ENCODE assay signal across 15 mouse cellular contexts in genomic region chr15:101458361-101458930, GRCm38 (mm10). TPM values are rescaled to one million over a fixed set of nuclear protein-coding genes. Genes with fewer than 3 reads are reported as not detected.
DNase-seq lines count a peak whose midpoint lies in the region; ATAC-seq and TF ChIP-seq lines count a peak whose summit lies in the region.
"Had no signal": no experiment of that assay in that cellular context is flagged by ENCODE, and none has a peak within 500 bp of the region (broad histone marks: within the 10 kb centered on the region; RNA-seq: fewer than 3 reads in every experiment).

No protein-coding gene starts in this region.

- no peak overlapping the region for H3K4me3 ChIP-seq in forebrain, embryonic 14.5 days (ENCODE audit: low read depth, low read length)
- H3K4me3 ChIP-seq in forebrain, embryonic 13.5 days, result no peak overlapping the region
- H3K4me3 ChIP-seq in midbrain, embryonic 10.5 days, result no peak overlapping the region
- H3K4me3 ChIP-seq in midbrain, embryonic 13.5 days (replicated peaks), result no peak overlapping the region
- H3K4me3 ChIP-seq in forebrain, postnatal 0 days (ENCODE audit: low read depth, low read length), result no peak overlapping the region
- H3K4me3 ChIP-seq: hindbrain, embryonic 15.5 days; liver, embryonic 12.5 days had no signal

- no peaks in the 10 kb centered on the region for H3K4me1 ChIP-seq in forebrain, embryonic 14.5 days (ENCODE audit: control insufficient read depth, insufficient read depth, low read length)
- peaks cover 9% of the 10 kb centered on the region; the same call in 1 of the 2 replicates for H3K4me1 ChIP-seq in forebrain, embryonic 13.5 days
- H3K4me1 ChIP-seq in midbrain, embryonic 10.5 days, result peaks cover 12% of the 10 kb centered on the region
- H3K4me1 ChIP-seq in midbrain, embryonic 13.5 days (replicated peaks), result peaks cover 10% of the 10 kb centered on the region
- H3K4me1 ChIP-seq in forebrain, postnatal 0 days (ENCODE audit: insufficient read depth), result no peaks in the 10 kb centered on the region
- H3K4me1 ChIP-seq: liver, embryonic 12.5 days had no signal

- no peak overlapping the region for H3K4me2 ChIP-seq in forebrain, embryonic 14.5 days (ENCODE audit: low read length)
- no peak overlapping the region for H3K4me2 ChIP-seq in forebrain, embryonic 13.5 days
- H3K4me2 ChIP-seq in midbrain, embryonic 13.5 days (replicated peaks), result no peak overlapping the region
- no peak overlapping the region for H3K4me2 ChIP-seq in forebrain, postnatal 0 days (ENCODE audit: low read depth)
- H3K4me2 ChIP-seq: hindbrain, embryonic 15.5 days; liver, embryonic 12.5 days had no signal

- DNase-seq in forebrain, embryonic 14.5 days (ENCODE audit: low spot score), result peak; percentile 35
- DNase-seq in midbrain, embryonic 10.5 days (ENCODE audit: low spot score), result no peak
- DNase-seq in forebrain, postnatal 0 days, result peak; percentile 29
- DNase-seq in retina, embryonic 14.5 days (ENCODE audit: low spot score), result peak; percentile 47
- DNase-seq in thymus, postnatal 10 days (ENCODE audit: low spot score in 2 of 2), result no peak
- no peak for DNase-seq in frontal cortex, postnatal 25 days (ENCODE audit: low spot score in 2 of 2)
- DNase-seq: spleen, adult 18-20 months had no signal

- no peak overlapping the region for H3K27ac ChIP-seq in forebrain, embryonic 14.5 days (ENCODE audit: low read depth, low read length)
- H3K27ac ChIP-seq in forebrain, embryonic 13.5 days, result no peak overlapping the region
- H3K27ac ChIP-seq in midbrain, embryonic 10.5 days (replicated peaks), result peak overlapping the region; percentile 39; the same call in 1 of the 2 replicates
- H3K27ac ChIP-seq in midbrain, embryonic 13.5 days, result no peak overlapping the region
- no peak overlapping the region for H3K27ac ChIP-seq in forebrain, postnatal 0 days (ENCODE audit: low read depth, low read length)
- H3K27ac ChIP-seq: hindbrain, embryonic 15.5 days; liver, embryonic 12.5 days had no signal

- no peak for TF ChIP-seq CTCF in forebrain, postnatal 0 days (IDR thresholded peaks at IDR 0.05; ENCODE audit: low read depth)

- H3K36me3 ChIP-seq in forebrain, embryonic 14.5 days (ENCODE audit: control insufficient read depth, insufficient read depth, low read length), result no peaks in the 10 kb centered on the region
- H3K36me3 ChIP-seq in forebrain, embryonic 13.5 days (ENCODE audit: poor library complexity, severe bottlenecking), result no peaks in the 10 kb centered on the region
- H3K36me3 ChIP-seq in midbrain, embryonic 10.5 days, result no peaks in the 10 kb centered on the region
- no peaks in the 10 kb centered on the region for H3K36me3 ChIP-seq in midbrain, embryonic 13.5 days
- no peaks in the 10 kb centered on the region for H3K36me3 ChIP-seq in forebrain, postnatal 0 days (ENCODE audit: insufficient read depth)
- H3K36me3 ChIP-seq: hindbrain, embryonic 15.5 days; liver, embryonic 12.5 days had no signal

- peak overlapping the region; percentile 21; the same call in 1 of the 2 replicates for H3K9ac ChIP-seq in forebrain, embryonic 14.5 days (ENCODE audit: low read length)
- no peak overlapping the region for H3K9ac ChIP-seq in forebrain, embryonic 13.5 days
- no peak overlapping the region for H3K9ac ChIP-seq in midbrain, embryonic 13.5 days (replicated peaks)
- H3K9ac ChIP-seq in forebrain, postnatal 0 days, result peak overlapping the region; percentile 10; the same call in 1 of the 2 replicates
- H3K9ac ChIP-seq: hindbrain, embryonic 15.5 days; liver, embryonic 12.5 days had no signal

- H3K27me3 ChIP-seq in forebrain, embryonic 14.5 days (replicated peaks; ENCODE audit: control insufficient read depth, insufficient read depth, low read length), result no peaks in the 10 kb centered on the region
- H3K27me3 ChIP-seq in forebrain, embryonic 13.5 days, result no peaks in the 10 kb centered on the region
- no peaks in the 10 kb centered on the region for H3K27me3 ChIP-seq in midbrain, embryonic 10.5 days (ENCODE audit: low read depth, poor library complexity, severe bottlenecking)
- no peaks in the 10 kb centered on the region for H3K27me3 ChIP-seq in midbrain, embryonic 13.5 days
- H3K27me3 ChIP-seq in forebrain, postnatal 0 days (ENCODE audit: insufficient read depth, low read length), result no peaks in the 10 kb centered on the region
- H3K27me3 ChIP-seq: hindbrain, embryonic 15.5 days; liver, embryonic 12.5 days had no signal

- no peaks in the 10 kb centered on the region for H3K9me3 ChIP-seq in forebrain, embryonic 14.5 days (replicated peaks; ENCODE audit: control insufficient read depth, low read length)
- H3K9me3 ChIP-seq in forebrain, embryonic 13.5 days (replicated peaks), result peaks cover 8% of the 10 kb centered on the region
- H3K9me3 ChIP-seq in midbrain, embryonic 10.5 days (replicated peaks), result peaks cover 7% of the 10 kb centered on the region; the same call in 1 of the 2 replicates
- 0 out of 2 replicates have a peak, but pooled peaks cover 2% of the 10 kb centered on the region for H3K9me3 ChIP-seq in midbrain, embryonic 13.5 days
- 0 out of 2 replicates have a peak, but pooled peaks cover 3% of the 10 kb centered on the region for H3K9me3 ChIP-seq in forebrain, postnatal 0 days (ENCODE audit: low read length)
- H3K9me3 ChIP-seq: hindbrain, embryonic 15.5 days; liver, embryonic 12.5 days had no signal

- no peak for ATAC-seq in forebrain, embryonic 14.5 days
- no peak for ATAC-seq in forebrain, embryonic 13.5 days
- ATAC-seq in midbrain, embryonic 13.5 days, result no peak
- peak; percentile 29 for ATAC-seq in forebrain, postnatal 0 days
- ATAC-seq: liver, embryonic 12.5 days had no signal

- WGBS in forebrain, embryonic 14.5 days, result 42% methylated on average over 16 of the region's 16 CpGs
- 34% methylated on average over 16 of the region's 16 CpGs for WGBS in forebrain, embryonic 13.5 days
- 55% methylated on average over 16 of the region's 16 CpGs for WGBS in midbrain, embryonic 10.5 days
- WGBS in midbrain, embryonic 13.5 days, result 38% methylated on average over 16 of the region's 16 CpGs
- 34% methylated on average over 16 of the region's 16 CpGs for WGBS in forebrain, postnatal 0 days

RNA-seq across cellular contexts. Expression of gene Krt81, which starts 5.1 kb away (rescaled TPM):
- polyA plus RNA-seq in forebrain, embryonic 14.5 days (2014; fragmentation: Nextera tagmentation; extraction: Ambion mirVana), result not detected in 2 replicates
- polyA plus RNA-seq in forebrain, embryonic 13.5 days (2015; fragmentation: Nextera tagmentation; extraction: Ambion mirVana), result not detected in 2 replicates
- polyA plus RNA-seq in midbrain, embryonic 10.5 days (2016; fragmentation: Nextera tagmentation; extraction: Ambion mirVana), result not detected in 2 replicates
- polyA plus RNA-seq in midbrain, embryonic 13.5 days (2015; fragmentation: Nextera tagmentation; extraction: Ambion mirVana), result not detected in 2 replicates
- not detected in 2 replicates for total RNA-seq in forebrain, postnatal 0 days (2014; rRNA removed)
- not detected in 2 replicates for polyA plus RNA-seq in forebrain, postnatal 0 days (2015; fragmentation: Nextera tagmentation; extraction: Ambion mirVana)
- total RNA-seq: gastrocnemius, adult 8-10 months; left cerebral cortex, adult 18-20 months; megakaryocyte, adult 5-6 weeks; neutrophil, adult 5-6 weeks had no signal
- polyA plus RNA-seq: hindbrain, embryonic 15.5 days; liver, embryonic 12.5 days had no signal

RNA-seq across cellular contexts. Expression of gene Krt88, which starts 10.9 kb away (rescaled TPM):
- not detected in 2 replicates for polyA plus RNA-seq in forebrain, embryonic 14.5 days (2014; fragmentation: Nextera tagmentation; extraction: Ambion mirVana)
- not detected in 2 replicates for polyA plus RNA-seq in forebrain, embryonic 13.5 days (2015; fragmentation: Nextera tagmentation; extraction: Ambion mirVana)
- not detected in 2 replicates for polyA plus RNA-seq in midbrain, embryonic 10.5 days (2016; fragmentation: Nextera tagmentation; extraction: Ambion mirVana)
- polyA plus RNA-seq in midbrain, embryonic 13.5 days (2015; fragmentation: Nextera tagmentation; extraction: Ambion mirVana), result not detected in 2 replicates
- not detected in 2 replicates for total RNA-seq in forebrain, postnatal 0 days (2014; rRNA removed)
- polyA plus RNA-seq in forebrain, postnatal 0 days (2015; fragmentation: Nextera tagmentation; extraction: Ambion mirVana), result not detected in 2 replicates
- total RNA-seq: gastrocnemius, adult 8-10 months; left cerebral cortex, adult 18-20 months; megakaryocyte, adult 5-6 weeks; neutrophil, adult 5-6 weeks had no signal
- polyA plus RNA-seq: hindbrain, embryonic 15.5 days; liver, embryonic 12.5 days had no signal

RNA-seq across cellular contexts. Expression of gene Krt86, which starts 14.8 kb away (rescaled TPM):
- polyA plus RNA-seq in forebrain, embryonic 14.5 days (2014; fragmentation: Nextera tagmentation; extraction: Ambion mirVana), result not detected in 2 replicates
- polyA plus RNA-seq in forebrain, embryonic 13.5 days (2015; fragmentation: Nextera tagmentation; extraction: Ambion mirVana), result not detected in 2 replicates
- not detected in 2 replicates for polyA plus RNA-seq in midbrain, embryonic 10.5 days (2016; fragmentation: Nextera tagmentation; extraction: Ambion mirVana)
- not detected in 2 replicates for polyA plus RNA-seq in midbrain, embryonic 13.5 days (2015; fragmentation: Nextera tagmentation; extraction: Ambion mirVana)
- 0.14 TPM in 1 of 2 replicates, not detected in the other for total RNA-seq in forebrain, postnatal 0 days (2014; rRNA removed)
- polyA plus RNA-seq in forebrain, postnatal 0 days (2015; fragmentation: Nextera tagmentation; extraction: Ambion mirVana), result 0.11 and 0.19 TPM in 2 replicates
- total RNA-seq: gastrocnemius, adult 8-10 months; left cerebral cortex, adult 18-20 months had no signal
- polyA plus RNA-seq: liver, embryonic 12.5 days had no signal

RNA-seq across cellular contexts. Expression of gene Krt87, which starts 19.8 kb away (rescaled TPM):
- polyA plus RNA-seq in forebrain, embryonic 14.5 days (2014; fragmentation: Nextera tagmentation; extraction: Ambion mirVana), result 0.12 TPM in 1 of 2 replicates, not detected in the other
- 0.10 TPM in 1 of 2 replicates, not detected in the other for polyA plus RNA-seq in forebrain, embryonic 13.5 days (2015; fragmentation: Nextera tagmentation; extraction: Ambion mirVana)
- 0.05 TPM in 1 of 2 replicates, not detected in the other for polyA plus RNA-seq in midbrain, embryonic 10.5 days (2016; fragmentation: Nextera tagmentation; extraction: Ambion mirVana)
- 0.17 and 0.19 TPM in 2 replicates for polyA plus RNA-seq in midbrain, embryonic 13.5 days (2015; fragmentation: Nextera tagmentation; extraction: Ambion mirVana)
- total RNA-seq in forebrain, postnatal 0 days (2014; rRNA removed), result 0.15 and 0.52 TPM in 2 replicates
- polyA plus RNA-seq in forebrain, postnatal 0 days (2015; fragmentation: Nextera tagmentation; extraction: Ambion mirVana), result 0.36 and 0.38 TPM in 2 replicates
- total RNA-seq: gastrocnemius, adult 8-10 months; megakaryocyte, adult 5-6 weeks; neutrophil, adult 5-6 weeks had no signal
- polyA plus RNA-seq: liver, embryonic 12.5 days had no signal

RNA-seq across cellular contexts. Expression of gene Krt83, which starts 32.9 kb away (rescaled TPM):
- not detected in 2 replicates for polyA plus RNA-seq in forebrain, embryonic 14.5 days (2014; fragmentation: Nextera tagmentation; extraction: Ambion mirVana)
- polyA plus RNA-seq in forebrain, embryonic 13.5 days (2015; fragmentation: Nextera tagmentation; extraction: Ambion mirVana), result not detected in 2 replicates
- 0.07 TPM in 1 of 2 replicates, not detected in the other for polyA plus RNA-seq in midbrain, embryonic 10.5 days (2016; fragmentation: Nextera tagmentation; extraction: Ambion mirVana)
- not detected in 2 replicates for polyA plus RNA-seq in midbrain, embryonic 13.5 days (2015; fragmentation: Nextera tagmentation; extraction: Ambion mirVana)
- total RNA-seq in forebrain, postnatal 0 days (2014; rRNA removed), result not detected in 2 replicates
- polyA plus RNA-seq in forebrain, postnatal 0 days (2015; fragmentation: Nextera tagmentation; extraction: Ambion mirVana), result not detected in 2 replicates
- total RNA-seq: gastrocnemius, adult 8-10 months; left cerebral cortex, adult 18-20 months had no signal
- polyA plus RNA-seq: hindbrain, embryonic 15.5 days; liver, embryonic 12.5 days had no signal

Comparison
In these comparisons a context has a peak if more than half of its experiments do, and no peak if none do; other contexts are left out.
1. H3K9ac ChIP-seq: peak in forebrain, embryonic 14.5 days (single experiment) and forebrain, postnatal 0 days (single experiment); none in forebrain, embryonic 13.5 days (single experiment) and midbrain, embryonic 13.5 days (single experiment).
2. DNase-seq: peak in forebrain, embryonic 14.5 days (single experiment), forebrain, postnatal 0 days (single experiment) and retina, embryonic 14.5 days (single experiment); none in midbrain, embryonic 10.5 days (single experiment), thymus, postnatal 10 days (0 of 2) and frontal cortex, postnatal 25 days (0 of 2).